Mouse (Mus musculus) G1E (cell line): Measurements from ENCODE around the gene Dusp15.

Source experiments
- CTCF ChIP-seq: IDR thresholded peaks from 2 replicates; pipeline ENCODE4 v1.5.1; 2012; ENCODE audit warnings: low read depth, low read length, inconsistent platforms, mixed read lengths
- GATA1 ChIP-seq: IDR thresholded peaks from 2 replicates; pipeline ENCODE4 v1.6.1; 2012; ENCODE audit warnings: borderline replicate concordance, low read length, inconsistent platforms, mixed read lengths

GRCm38 (mm10) chr2:152985582-152985981, 34.1 kb upstream of the Dusp15 start:
- TF ChIP-seq GATA1 (no peak), CTCF (no peak)
